In genomic region chrX:98936101-98936500, GRCm38 (mm10) we compare ENCODE assay signal across 8 mouse cellular contexts. TPM values are rescaled to one million over a fixed set of nuclear protein-coding genes. Genes with fewer than 3 reads are reported as not detected.
DNase-seq lines count a peak whose midpoint lies in the region; ATAC-seq lines count a peak whose summit lies in the region.

Gene Yipf6 (plus strand): TSS chrX:98936316.

- H3K9me3 ChIP-seq in forebrain, embryonic 16.5 days (ENCODE audit: control insufficient read depth, low read length), result no peaks in the 10 kb centered on the region
- no peaks in the 10 kb centered on the region for H3K9me3 ChIP-seq in intestine, embryonic 15.5 days

- H3K4me1 ChIP-seq in forebrain, embryonic 16.5 days (replicated peaks; ENCODE audit: control insufficient read depth, insufficient read depth, low read length), result peaks cover 11% of the 10 kb centered on the region; the same call in 1 of the 2 replicates
- H3K4me1 ChIP-seq in intestine, embryonic 15.5 days (replicated peaks), result no peaks in the 10 kb centered on the region

- peak within 1 kb of the TSS; percentile 59 for H3K4me3 ChIP-seq in forebrain, embryonic 16.5 days (replicated peaks; ENCODE audit: low read length)
- peak within 1 kb of the TSS; percentile 58 for H3K4me3 ChIP-seq in intestine, embryonic 15.5 days (replicated peaks)

- no peak for ATAC-seq in forebrain, embryonic 16.5 days
- ATAC-seq in intestine, embryonic 15.5 days, result no peak

- H3K4me2 ChIP-seq in forebrain, embryonic 16.5 days (ENCODE audit: low read length), result peak within 1 kb of the TSS; percentile 56
- H3K4me2 ChIP-seq in intestine, embryonic 15.5 days (replicated peaks), result peak within 1 kb of the TSS; percentile 60

- WGBS in forebrain, embryonic 16.5 days, result 69% methylated on average over 3 of the region's 3 CpGs
- 76% methylated on average over 3 of the region's 3 CpGs for WGBS in intestine, embryonic 15.5 days

- H3K27me3 ChIP-seq in forebrain, embryonic 16.5 days (replicated peaks; ENCODE audit: control insufficient read depth, insufficient read depth, low read length), result no peaks in the 10 kb centered on the region
- no peaks in the 10 kb centered on the region for H3K27me3 ChIP-seq in intestine, embryonic 15.5 days (replicated peaks)

- H3K9ac ChIP-seq in forebrain, embryonic 16.5 days (replicated peaks; ENCODE audit: low read depth, low read length), result peak within 1 kb of the TSS; percentile 69
- H3K9ac ChIP-seq in intestine, embryonic 15.5 days, result peak within 1 kb of the TSS; percentile 54

- H3K27ac ChIP-seq in forebrain, embryonic 16.5 days (ENCODE audit: low read length), result peak within 1 kb of the TSS; percentile 90
- H3K27ac ChIP-seq in intestine, embryonic 15.5 days, result peak within 1 kb of the TSS; percentile 89

- no peaks in the 10 kb centered on the region for H3K36me3 ChIP-seq in forebrain, embryonic 16.5 days (ENCODE audit: control insufficient read depth, insufficient read depth)
- H3K36me3 ChIP-seq in intestine, embryonic 15.5 days, result no peaks in the 10 kb centered on the region

- no peak for DNase-seq in layer of hippocampus, adult 18-20 months (ENCODE audit: low spot score in 2 of 2)
- no peak for DNase-seq in layer of hippocampus, adult 11-12 months (ENCODE audit: low spot score)
- DNase-seq in adrenal gland, adult 18-20 months (ENCODE audit: low spot score in 2 of 2), result no peak
- peak; percentile 6 for DNase-seq in lung, postnatal 25 days (ENCODE audit: low spot score)
- DNase-seq in T-cell, adult 2 months (ENCODE audit: low spot score), result no peak
- DNase-seq in testis, postnatal 10 days (ENCODE audit: low spot score), result no peak

RNA-seq across cellular contexts. Expression of gene Yipf6, which starts in this region (rescaled TPM):
- 10 to 100 TPM; 39.6 to 41.1 TPM for total RNA-seq in layer of hippocampus, adult 18-20 months (2021)
- 10 to 100 TPM; 48.2 to 57.6 TPM for total RNA-seq in adrenal gland, adult 18-20 months (2021)
- polyA plus RNA-seq in forebrain, embryonic 16.5 days (2015; fragmentation: Nextera tagmentation; extraction: Ambion mirVana), result 20.4 and 21.1 TPM in 2 replicates
- polyA plus RNA-seq in intestine, embryonic 15.5 days (2015; fragmentation: Nextera tagmentation; extraction: Ambion mirVana), result 25.4 and 25.8 TPM in 2 replicates
